Mouse (Mus musculus): ENCODE data around the gene Ilf3. TPM values are rescaled to one million over a fixed set of nuclear protein-coding genes. Genes with fewer than 3 reads are reported as not detected.

The Ilf3 gene
- polyA plus RNA-seq, 1 experiment from 2014 or later = 268 TPM

GRCm38 (mm10) chr9:21348152-21348551 is 19.5 kb upstream of the Ilf3 start:
- H3K9me3 ChIP-seq = no peaks in the 10 kb centered on the region
- H3K4me1 ChIP-seq = peaks cover 5% of the 10 kb centered on the region
- no peaks in the 10 kb centered on the region for H3K27me3 ChIP-seq
- 90% methylated on average over 3 of the region's 3 CpGs for WGBS
- H3K4me3 ChIP-seq = no peak overlapping the region
- H3K36me3 ChIP-seq = peaks cover 88% of the 10 kb centered on the region
- 0 out of 2 replicates have a peak overlapping the region, but pooled peaks have one; percentile 50 for H3K9ac ChIP-seq
- H3K27ac ChIP-seq = no peak overlapping the region
- ATAC-seq (ENCODE audit: low FRiP score, low read depth) = no peak
- H3K4me2 ChIP-seq (replicated peaks) = no peak overlapping the region

- H3K27ac ChIP-seq = no peak overlapping the region
- peaks cover 11% of the 10 kb centered on the region for H3K4me1 ChIP-seq
- WGBS = 93% methylated on average over 7 of the region's 7 CpGs
- H3K9ac ChIP-seq = no peak overlapping the region
- no peaks in the 10 kb centered on the region for H3K9me3 ChIP-seq
- peaks cover 86% of the 10 kb centered on the region for H3K36me3 ChIP-seq
- no peak overlapping the region for H3K4me3 ChIP-seq
- H3K27me3 ChIP-seq = no peaks in the 10 kb centered on the region
- H3K4me2 ChIP-seq (replicated peaks) = no peak overlapping the region
- no peak for ATAC-seq (ENCODE audit: low FRiP score, low read depth)
These were observed 16.5 kb upstream of the Ilf3 start for GRCm38 (mm10) chr9:21351178-21351577.

- no peak overlapping the region for H3K4me2 ChIP-seq (replicated peaks)
- no peak overlapping the region for H3K27ac ChIP-seq
- no peak overlapping the region for H3K4me3 ChIP-seq
These were observed 15.8 kb upstream of the Ilf3 start for GRCm38 (mm10) chr9:21351702-21352377.

GRCm38 (mm10) chr9:21352463-21353372 is 15.0 kb upstream of the Ilf3 start:
- Histone ChIP-seq H3K4me1 (peaks cover 11% of the 10 kb centered on the region), H3K27ac (peak overlapping the region; percentile 63; the same call in 1 of the 2 replicates), H3K4me2 (replicated peaks) (no peak overlapping the region), H3K36me3 (peaks cover 72% of the 10 kb centered on the region), H3K4me3 (no peak overlapping the region), H3K9ac (peak overlapping the region; percentile 43), H3K9me3 (no peaks in the 10 kb centered on the region), H3K27me3 (no peaks in the 10 kb centered on the region)
- WGBS = 37% methylated on average over 20 of the region's 20 CpGs
- no peak for ATAC-seq (ENCODE audit: low FRiP score, low read depth)

More at GRCm38 (mm10) chr9:21351702-21352377, 15.8 kb upstream of the Ilf3 start:
- Histone ChIP-seq H3K9ac (no peak overlapping the region), H3K4me1 (peaks cover 11% of the 10 kb centered on the region), H3K9me3 (no peaks in the 10 kb centered on the region), H3K27me3 (no peaks in the 10 kb centered on the region), H3K36me3 (peaks cover 81% of the 10 kb centered on the region)
- ATAC-seq (ENCODE audit: low FRiP score, low read depth) = no peak
- WGBS = 96% methylated on average over 4 of the region's 4 CpGs

GRCm38 (mm10) chr9:21353373-21353686 is 14.3 kb upstream of the Ilf3 start:
- 64% methylated on average over 2 of the region's 2 CpGs for WGBS

GRCm38 (mm10) chr9:21354796-21355195 is 12.9 kb upstream of the Ilf3 start:
- Histone ChIP-seq H3K4me1 (peaks cover 11% of the 10 kb centered on the region), H3K27me3 (no peaks in the 10 kb centered on the region), H3K36me3 (peaks cover 53% of the 10 kb centered on the region), H3K9ac (peak overlapping the region; percentile 48; the same call in 1 of the 2 replicates), H3K27ac (peak overlapping the region; percentile 28; the same call in 1 of the 2 replicates), H3K4me3 (no peak overlapping the region), H3K4me2 (replicated peaks) (no peak overlapping the region), H3K9me3 (no peaks in the 10 kb centered on the region)
- 82% methylated on average over 6 of the region's 6 CpGs for WGBS
- no peak for ATAC-seq (ENCODE audit: low FRiP score, low read depth)

More at GRCm38 (mm10) chr9:21353373-21353686, 14.3 kb upstream of the Ilf3 start:
- Histone ChIP-seq H3K4me3 (no peak overlapping the region), H3K9me3 (no peaks in the 10 kb centered on the region), H3K4me1 (peaks cover 11% of the 10 kb centered on the region), H3K36me3 (peaks cover 66% of the 10 kb centered on the region), H3K9ac (peak overlapping the region; percentile 43; the same call in 1 of the 2 replicates), H3K27me3 (no peaks in the 10 kb centered on the region), H3K4me2 (replicated peaks) (no peak overlapping the region), H3K27ac (peak overlapping the region; percentile 63; the same call in 1 of the 2 replicates)
- ATAC-seq (ENCODE audit: low FRiP score, low read depth) = no peak

GRCm38 (mm10) chr9:21356981-21357718 is 10.5 kb upstream of the Ilf3 start:
- Histone ChIP-seq H3K27ac (no peak overlapping the region), H3K27me3 (peaks cover 20% of the 10 kb centered on the region), H3K9me3 (no peaks in the 10 kb centered on the region), H3K4me1 (peaks cover 11% of the 10 kb centered on the region), H3K4me2 (replicated peaks) (no peak overlapping the region), H3K4me3 (no peak overlapping the region), H3K9ac (no peak overlapping the region), H3K36me3 (peaks cover 33% of the 10 kb centered on the region)
- ATAC-seq (ENCODE audit: low FRiP score, low read depth) = 0 out of 2 replicates have a peak, but pooled peaks have one; percentile 38
- WGBS = 6% methylated on average over 1 of the region's 1 CpGs

- H3K4me1 ChIP-seq = peaks cover 24% of the 10 kb centered on the region
- WGBS = 31% methylated on average over 14 of the region's 14 CpGs
- peak overlapping the region; percentile 61 for H3K9ac ChIP-seq
- H3K27ac ChIP-seq = peak overlapping the region; percentile 82
- H3K9me3 ChIP-seq = no peaks in the 10 kb centered on the region
- ATAC-seq (ENCODE audit: low FRiP score, low read depth) = no peak
- peak overlapping the region; percentile 68 for H3K4me2 ChIP-seq (replicated peaks)
- H3K27me3 ChIP-seq = peaks cover 10% of the 10 kb centered on the region; the same call in 1 of the 2 replicates
- H3K36me3 ChIP-seq = peaks cover 6% of the 10 kb centered on the region
- peak overlapping the region; percentile 42 for H3K4me3 ChIP-seq
These were observed 990 bp upstream of the Ilf3 start for GRCm38 (mm10) chr9:21366541-21367220.

GRCm38 (mm10) chr9:21368131-21368584 is 487 bp downstream of the Ilf3 start:
- H3K27ac ChIP-seq = peak overlapping the region; percentile 81
- no peaks in the 10 kb centered on the region for H3K9me3 ChIP-seq
- 1% methylated on average over 38 of the region's 38 CpGs for WGBS
- peaks cover 32% of the 10 kb centered on the region for H3K4me1 ChIP-seq
- H3K4me2 ChIP-seq (replicated peaks) = peak overlapping the region; percentile 88
- H3K4me3 ChIP-seq = peak overlapping the region; percentile 71
- peak overlapping the region; percentile 81 for H3K9ac ChIP-seq
- peak; percentile 60 for ATAC-seq (ENCODE audit: low FRiP score, low read depth)
- peaks cover 21% of the 10 kb centered on the region for H3K36me3 ChIP-seq
- no peaks in the 10 kb centered on the region for H3K27me3 ChIP-seq

- Histone ChIP-seq H3K27me3 (no peaks in the 10 kb centered on the region), H3K9ac (peak overlapping the region; percentile 81), H3K4me2 (replicated peaks) (peak overlapping the region; percentile 88), H3K4me1 (peaks cover 32% of the 10 kb centered on the region), H3K9me3 (no peaks in the 10 kb centered on the region), H3K36me3 (peaks cover 25% of the 10 kb centered on the region), H3K4me3 (peak overlapping the region; percentile 71), H3K27ac (no peak overlapping the region)
- 66% methylated on average over 11 of the region's 11 CpGs for WGBS
- no peak for ATAC-seq (ENCODE audit: low FRiP score, low read depth)
These were observed 1.4 kb downstream of the Ilf3 start for GRCm38 (mm10) chr9:21369080-21369479.

- ATAC-seq (ENCODE audit: low FRiP score, low read depth) = no peak
- Histone ChIP-seq H3K9ac (no peak overlapping the region), H3K27ac (no peak overlapping the region), H3K9me3 (no peaks in the 10 kb centered on the region), H3K36me3 (peaks cover 33% of the 10 kb centered on the region), H3K4me3 (no peak overlapping the region), H3K4me2 (replicated peaks) (peak overlapping the region; percentile 88; the same call in 1 of the 2 replicates), H3K4me1 (peaks cover 32% of the 10 kb centered on the region), H3K27me3 (no peaks in the 10 kb centered on the region)
- WGBS = 88% methylated on average over 2 of the region's 2 CpGs
These were observed 3.2 kb downstream of the Ilf3 start for GRCm38 (mm10) chr9:21370876-21371275.

Data from limb, embryonic 13.5 days (tissue).